Mouse (Mus musculus) neural tube, embryonic 13.5 days (tissue): ENCODE measurements around the gene Borcs6. TPM values are rescaled to one million over a fixed set of nuclear protein-coding genes. Genes with fewer than 3 reads are reported as not detected.

ENCODE experiments used
- ATAC-seq: fragments of 200-750 bp; cut with Nextera tagmentation; 2 replicates; pipeline ENCODE4 v1.8.0; 2017; ENCODE audit warnings: low read depth, mild to moderate bottlenecking, moderate TSS enrichment, moderate library complexity
- H3K27ac ChIP-seq: fragments of 300-500 bp; sonication (generic); replicated peaks from 2 replicates; pipeline ENCODE4 v1.5.1; 2015; ENCODE audit warnings: moderate library complexity, mild to moderate bottlenecking, inconsistent platforms
- H3K27me3 ChIP-seq: fragments of 300-500 bp; sonication (generic); 2 replicates; pipeline ENCODE4 v1.6.1; 2015; ENCODE audit warnings: mild to moderate bottlenecking, inconsistent platforms
- H3K36me3 ChIP-seq: fragments of 300-500 bp; sonication (generic); 2 replicates; pipeline ENCODE4 v1.6.1; 2015; ENCODE audit warnings: mild to moderate bottlenecking, inconsistent platforms
- H3K4me1 ChIP-seq: fragments of 300-500 bp; sonication (generic); replicated peaks from 2 replicates; pipeline ENCODE4 v1.6.1; 2015; ENCODE audit warnings: inconsistent platforms
- H3K4me2 ChIP-seq: fragments of 300-500 bp; sonication (generic); 2 replicates; pipeline ENCODE4 v1.6.1; 2015; ENCODE audit warnings: inconsistent platforms, mild to moderate bottlenecking, moderate library complexity
- H3K4me3 ChIP-seq: fragments of 300-500 bp; sonication (generic); 2 replicates; pipeline ENCODE4 v1.5.1; 2015; ENCODE audit warnings: mild to moderate bottlenecking, inconsistent platforms
- H3K9ac ChIP-seq: fragments of 300-500 bp; sonication (generic); 2 replicates; pipeline ENCODE4 v1.6.1; 2015; ENCODE audit warnings: moderate library complexity, mild to moderate bottlenecking, inconsistent platforms
- H3K9me3 ChIP-seq: fragments of 300-500 bp; sonication (generic); 2 replicates; pipeline ENCODE4 v1.6.1; 2016; ENCODE audit warnings: inconsistent platforms
- WGBS: fragments of 180-500 bp; shearing (Covaris S2); methylation state at CpG from one replicate; pipeline ENCODE4 v1.1.7; 2015; 5-methylcytosine and 5-hydroxymethylcytosine counted together
- polyA plus RNA-seq: library from polyadenylated mRNA; unstranded; fragments of >200 nt; fragmentation: Nextera tagmentation; extraction: Ambion mirVana; gene quantifications from 2 replicates; pipeline ENCODE4 v1.2.1, GENCODE M21; 2015

Borcs6 gene
- polyA plus RNA-seq, 1 experiment from 2014 or later = 16.8 TPM

DNA sequence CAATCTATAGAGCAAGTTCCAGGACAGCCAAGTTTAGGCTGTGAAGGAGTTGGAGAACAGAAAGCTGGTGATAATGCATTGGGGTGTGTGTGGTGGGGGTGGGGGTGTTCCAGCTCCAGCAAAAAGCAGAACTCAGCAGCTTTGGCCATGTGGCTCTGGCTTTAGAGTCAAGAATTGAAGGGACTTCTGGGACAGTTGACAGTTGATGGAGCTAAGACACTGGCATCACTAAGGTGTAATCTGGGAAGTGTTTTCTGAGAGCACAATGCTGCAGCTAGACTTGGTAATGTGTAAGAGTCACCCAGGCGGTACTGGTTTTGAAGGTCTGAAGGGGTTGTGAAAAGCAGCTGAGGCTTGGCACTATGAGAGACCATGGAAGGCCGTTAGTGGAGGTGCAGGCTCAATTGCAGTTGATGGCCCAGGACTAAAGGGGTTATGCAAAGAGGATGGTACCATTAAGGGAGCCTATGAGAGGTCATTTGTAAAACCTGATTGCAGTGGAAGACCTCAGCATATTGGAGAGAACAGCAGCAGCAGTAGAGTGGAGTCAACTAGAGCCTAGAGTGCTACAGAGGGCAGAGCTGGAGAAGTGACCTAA is 6.6 kb upstream of the Borcs6 start:
- Histone ChIP-seq H3K36me3 (no peaks in the 10 kb centered on the region; the same call in 1 of the 2 replicates), H3K9ac (no peak overlapping the region), H3K4me3 (no peak overlapping the region), H3K27me3 (no peaks in the 10 kb centered on the region), H3K4me2 (no peak overlapping the region), H3K9me3 (no peaks in the 10 kb centered on the region), H3K4me1 (peaks cover 4% of the 10 kb centered on the region), H3K27ac (no peak overlapping the region)
- WGBS = 58% methylated on average over 2 of the region's 2 CpGs
- no peak for ATAC-seq

DNA sequence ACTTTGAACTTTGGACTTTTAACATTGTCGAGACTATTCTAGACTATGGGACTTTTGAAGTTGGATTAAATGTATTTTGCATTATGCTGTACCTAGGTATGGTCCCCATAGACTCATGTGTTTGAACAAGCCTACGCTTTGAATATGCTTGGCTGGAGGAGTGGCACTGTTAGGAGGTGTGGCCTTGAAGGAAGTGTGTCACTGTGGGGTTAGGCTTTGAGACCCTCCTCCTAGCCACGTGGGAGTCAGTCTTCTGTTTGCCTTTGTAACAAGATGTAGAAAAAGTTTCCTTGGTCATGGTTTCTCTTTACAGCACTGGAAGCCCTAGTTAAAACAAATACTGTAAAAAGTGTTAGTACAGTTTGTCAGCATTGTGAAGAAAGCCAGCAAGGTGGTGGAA is 5.7 kb upstream of the Borcs6 start:
- no peak overlapping the region for H3K4me3 ChIP-seq
- H3K36me3 ChIP-seq = no peaks in the 10 kb centered on the region; the same call in 1 of the 2 replicates
- no peak overlapping the region for H3K27ac ChIP-seq
- H3K9me3 ChIP-seq = no peaks in the 10 kb centered on the region
- ATAC-seq = no peak
- 79% methylated on average over 3 of the region's 3 CpGs for WGBS
- peaks cover 13% of the 10 kb centered on the region for H3K4me1 ChIP-seq
- no peaks in the 10 kb centered on the region for H3K27me3 ChIP-seq
- no peak overlapping the region for H3K9ac ChIP-seq
- no peak overlapping the region for H3K4me2 ChIP-seq

DNA sequence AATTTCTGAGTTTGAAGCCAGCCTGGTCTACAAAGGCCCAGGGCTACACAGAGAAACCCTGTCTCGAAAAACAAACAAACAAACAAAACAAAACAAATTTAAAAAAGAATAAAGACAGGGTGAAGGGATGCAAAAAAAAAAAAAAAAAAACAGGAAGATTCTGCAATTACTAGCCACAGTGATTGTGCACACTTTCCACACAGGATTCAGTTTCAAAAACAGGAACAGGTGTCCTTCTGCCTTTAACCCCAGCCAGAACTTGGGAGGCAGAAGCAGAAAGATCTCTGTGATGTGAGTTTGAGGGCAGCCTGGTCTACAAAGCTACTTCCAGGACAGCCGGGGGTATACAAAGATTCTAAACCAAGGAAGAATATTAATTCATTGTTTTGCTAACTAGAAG is 1.3 kb upstream of the Borcs6 start:
- Histone ChIP-seq H3K4me3 (peak overlapping the region; percentile 81), H3K36me3 (no peaks in the 10 kb centered on the region), H3K27ac (peak overlapping the region; percentile 91), H3K27me3 (no peaks in the 10 kb centered on the region), H3K9me3 (no peaks in the 10 kb centered on the region), H3K9ac (peak overlapping the region; percentile 80), H3K4me1 (peaks cover 31% of the 10 kb centered on the region), H3K4me2 (peak overlapping the region; percentile 76)
- 73% methylated on average over 2 of the region's 2 CpGs for WGBS
- ATAC-seq = no peak

DNA sequence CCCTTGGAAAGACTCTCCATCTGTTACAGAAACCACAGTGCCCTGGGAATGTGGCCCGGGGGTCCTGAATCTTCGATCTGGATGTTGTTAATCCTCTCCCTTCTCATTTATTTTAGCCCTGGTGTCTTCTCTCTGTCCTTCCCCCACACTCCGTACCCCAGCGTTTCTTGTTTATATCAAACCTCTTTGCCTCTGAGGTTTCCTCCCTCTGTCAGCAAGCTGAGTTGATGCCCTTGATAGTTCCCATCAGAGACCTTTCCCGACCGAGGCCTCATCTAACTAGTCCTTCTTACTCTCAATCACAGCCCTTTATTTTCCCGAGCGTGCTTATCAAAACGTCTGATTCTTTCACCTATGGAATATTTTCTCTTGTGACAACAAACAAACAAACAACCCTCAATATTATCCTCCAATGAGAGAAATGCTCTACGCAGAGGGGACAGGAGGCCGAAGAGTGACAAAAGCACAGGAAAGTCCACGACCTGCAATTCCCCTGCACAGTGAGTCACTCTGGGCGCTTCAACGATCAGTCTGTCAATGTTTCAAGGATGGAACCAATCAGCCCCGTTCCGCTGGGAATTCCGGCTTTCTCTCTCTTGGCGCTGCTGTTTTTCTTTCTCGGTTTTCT is 674 bp upstream of the Borcs6 start:
- peak overlapping the region; percentile 76 for H3K4me2 ChIP-seq
- H3K4me3 ChIP-seq = peak overlapping the region; percentile 81
- peak; percentile 19; the same call in 1 of the 2 replicates for ATAC-seq
- no peaks in the 10 kb centered on the region for H3K27me3 ChIP-seq
- H3K36me3 ChIP-seq = no peaks in the 10 kb centered on the region
- 2% methylated on average over 19 of the region's 19 CpGs for WGBS
- H3K9me3 ChIP-seq = no peaks in the 10 kb centered on the region
- peaks cover 35% of the 10 kb centered on the region for H3K4me1 ChIP-seq
- H3K27ac ChIP-seq = peak overlapping the region; percentile 91
- peak overlapping the region; percentile 80 for H3K9ac ChIP-seq

DNA sequence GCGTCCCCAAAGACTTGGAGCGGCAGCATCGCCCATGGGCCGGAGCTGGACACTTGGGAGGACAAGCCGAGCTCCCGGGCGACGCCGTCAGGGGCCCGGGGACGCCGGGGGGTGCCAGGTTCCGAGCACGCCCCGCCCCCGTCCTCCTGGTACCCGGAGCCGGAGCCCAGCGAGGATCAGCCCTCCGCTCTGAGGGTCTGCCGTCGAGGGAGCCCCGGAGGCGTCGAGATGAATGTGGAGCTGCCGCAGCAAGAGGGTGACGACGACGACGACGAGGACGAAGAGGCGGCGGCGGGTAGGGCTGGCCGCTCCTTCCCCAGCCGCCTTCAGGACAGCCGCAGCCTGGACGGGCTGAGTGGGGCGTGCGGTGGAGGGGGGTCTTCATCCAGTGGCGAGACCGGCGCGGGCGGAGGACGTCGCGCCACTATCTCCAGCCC is 476 bp downstream of the Borcs6 start:
- H3K9ac ChIP-seq = peak overlapping the region; percentile 90
- no peaks in the 10 kb centered on the region for H3K36me3 ChIP-seq
- peaks cover 41% of the 10 kb centered on the region for H3K4me1 ChIP-seq
- WGBS = under 1% methylated on average over 49 of the region's 49 CpGs
- peak overlapping the region; percentile 81 for H3K4me3 ChIP-seq
- H3K4me2 ChIP-seq = peak overlapping the region; percentile 91
- H3K27ac ChIP-seq = peak overlapping the region; percentile 95
- ATAC-seq = peak; percentile 24
- no peaks in the 10 kb centered on the region for H3K9me3 ChIP-seq
- no peaks in the 10 kb centered on the region for H3K27me3 ChIP-seq

DNA sequence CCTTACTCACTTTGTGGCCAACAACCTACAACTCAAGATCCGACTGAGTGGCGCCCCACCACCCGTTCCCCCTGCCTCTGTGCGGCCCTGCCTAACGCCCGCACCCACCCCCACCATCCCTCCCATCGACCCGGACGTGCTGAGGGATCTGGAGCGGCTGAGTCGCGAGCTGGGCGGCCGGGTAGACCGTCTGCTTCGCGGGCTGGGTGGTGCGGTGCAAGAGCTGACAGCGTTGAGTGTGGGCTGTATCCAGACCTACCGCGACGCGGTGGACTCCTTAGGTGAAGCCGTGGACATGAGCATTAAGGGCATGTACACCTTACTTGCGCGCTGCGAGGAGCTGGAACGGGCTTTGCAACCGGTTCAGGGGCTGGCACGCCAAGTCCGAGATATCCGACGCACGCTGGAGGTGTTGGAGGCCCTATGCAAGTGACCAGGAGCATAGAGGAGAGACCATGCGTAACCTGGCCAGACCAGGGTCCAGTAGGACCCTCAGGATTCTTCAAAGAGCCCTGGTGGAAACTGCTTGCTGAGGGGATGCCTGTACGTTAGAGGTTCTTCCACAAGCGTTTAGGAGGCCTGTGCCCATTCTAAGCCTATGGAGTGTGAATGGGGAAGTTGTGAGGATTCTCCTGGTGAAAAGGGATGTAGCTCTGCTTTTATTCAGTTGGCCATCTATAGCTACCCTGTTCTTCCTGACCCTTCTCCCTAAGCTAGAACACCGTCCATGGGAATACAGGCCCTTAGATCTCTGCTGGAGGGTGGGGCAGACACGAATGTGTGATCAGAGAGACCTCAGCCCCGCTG is 1.1 kb downstream of the Borcs6 start:
- WGBS = 2% methylated on average over 40 of the region's 40 CpGs

DNA sequence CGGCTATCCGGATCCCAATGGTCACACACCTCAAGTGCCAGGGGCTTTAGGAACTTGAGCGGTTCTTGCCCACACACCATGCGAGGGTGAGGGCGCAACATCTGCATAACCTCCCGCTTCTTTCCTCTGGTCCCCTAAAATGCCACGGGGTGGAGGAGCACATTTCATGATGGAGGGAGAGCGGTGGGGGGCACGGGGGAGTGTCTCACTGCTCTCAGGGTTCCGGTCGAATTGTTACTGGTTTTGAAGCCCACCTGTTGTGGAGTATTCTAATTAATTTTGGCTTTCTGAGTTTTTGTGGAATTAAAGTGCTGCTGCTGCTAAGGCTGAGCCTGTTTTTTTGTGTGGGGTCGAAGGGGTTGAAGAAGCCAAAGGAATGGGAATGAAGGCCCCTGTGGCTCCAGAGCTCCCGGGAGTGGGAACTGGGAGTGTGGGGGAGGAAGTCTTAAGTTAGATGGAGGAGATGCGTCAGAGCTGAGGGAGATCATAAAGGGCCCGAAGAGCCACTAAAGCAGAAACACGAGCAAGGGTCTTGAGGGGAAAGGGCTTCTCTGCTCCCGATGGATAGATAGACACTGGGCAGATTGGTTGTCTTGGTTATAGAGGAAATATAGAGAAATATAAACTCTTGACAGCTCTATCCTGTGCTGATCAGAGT is 1.9 kb downstream of the Borcs6 start:
- peak overlapping the region; percentile 90 for H3K9ac ChIP-seq
- peaks cover 48% of the 10 kb centered on the region for H3K4me1 ChIP-seq
- no peaks in the 10 kb centered on the region for H3K9me3 ChIP-seq
- peak overlapping the region; percentile 91 for H3K4me2 ChIP-seq
- H3K27ac ChIP-seq = no peak overlapping the region
- 7% methylated on average over 17 of the region's 17 CpGs for WGBS
- peak overlapping the region; percentile 81 for H3K4me3 ChIP-seq
- H3K36me3 ChIP-seq = no peaks in the 10 kb centered on the region
- ATAC-seq = no peak
- peaks cover 4% of the 10 kb centered on the region; the same call in 1 of the 2 replicates for H3K27me3 ChIP-seq

More for the DNA sequence above, 1.1 kb downstream of the Borcs6 start:
- Histone ChIP-seq H3K4me1 (peaks cover 41% of the 10 kb centered on the region), H3K9me3 (no peaks in the 10 kb centered on the region), H3K4me3 (peak overlapping the region; percentile 81), H3K27ac (peak overlapping the region; percentile 95), H3K36me3 (no peaks in the 10 kb centered on the region), H3K27me3 (peaks cover 3% of the 10 kb centered on the region; the same call in 1 of the 2 replicates), H3K9ac (peak overlapping the region; percentile 90), H3K4me2 (peak overlapping the region; percentile 91)
- ATAC-seq = peak; percentile 5; the same call in 1 of the 2 replicates

DNA sequence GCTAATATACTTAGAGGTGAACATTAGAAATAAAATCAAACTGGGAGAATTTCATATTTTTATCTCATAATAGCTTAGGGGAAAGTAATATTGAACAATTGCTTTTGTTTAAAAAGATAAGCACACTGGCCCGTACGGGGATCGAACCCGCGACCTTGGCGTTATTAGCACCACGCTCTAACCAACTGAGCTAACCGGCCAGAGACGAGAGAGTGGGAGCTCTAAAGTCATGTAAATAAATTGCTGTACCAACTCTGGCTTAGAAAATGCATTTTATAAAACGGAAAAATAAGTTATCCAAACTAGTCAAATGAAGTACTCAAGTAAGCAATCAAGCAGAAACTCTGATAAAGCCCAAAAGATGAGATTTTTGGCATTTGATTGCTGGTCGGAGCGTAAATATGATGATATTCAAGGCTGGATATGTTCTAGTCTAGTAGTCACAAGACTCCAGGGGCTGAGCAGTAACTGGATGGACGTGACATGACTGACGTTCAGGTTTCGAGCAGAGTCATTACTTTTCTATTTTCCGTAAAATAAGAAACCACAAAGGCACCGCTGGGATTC is 2.8 kb downstream of the Borcs6 start:
- Histone ChIP-seq H3K9ac (0 out of 2 replicates have a peak overlapping the region, but pooled peaks have one; percentile 47), H3K4me1 (peaks cover 52% of the 10 kb centered on the region), H3K27ac (peak overlapping the region; percentile 25; the same call in 1 of the 2 replicates), H3K27me3 (peaks cover 4% of the 10 kb centered on the region; the same call in 1 of the 2 replicates), H3K4me3 (peak overlapping the region; percentile 81), H3K4me2 (peak overlapping the region; percentile 91), H3K9me3 (no peaks in the 10 kb centered on the region), H3K36me3 (no peaks in the 10 kb centered on the region)
- 2% methylated on average over 17 of the region's 17 CpGs for WGBS
- no peak for ATAC-seq

DNA sequence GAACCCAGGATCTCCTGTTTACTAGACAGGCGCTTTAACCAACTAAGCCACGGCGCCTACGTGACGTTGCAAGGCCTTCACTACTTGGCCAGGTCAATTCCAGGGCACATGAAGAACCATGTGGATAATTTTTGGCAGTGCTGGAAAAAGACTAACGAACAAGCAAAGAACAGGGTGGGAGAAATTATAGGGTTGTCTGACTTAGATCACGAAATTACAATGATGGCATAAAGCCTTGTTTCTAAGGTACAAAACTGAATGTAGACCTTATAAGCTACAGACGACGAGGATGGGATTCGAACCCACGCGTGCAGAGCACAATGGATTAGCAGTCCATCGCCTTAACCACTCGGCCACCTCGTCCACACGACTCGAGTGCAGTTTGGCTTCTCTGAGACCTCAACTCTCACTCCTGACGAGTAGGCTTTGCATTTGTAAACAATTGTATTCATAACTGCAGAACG is 3.3 kb downstream of the Borcs6 start:
- Histone ChIP-seq H3K9me3 (no peaks in the 10 kb centered on the region), H3K9ac (peak overlapping the region; percentile 31; the same call in 1 of the 2 replicates), H3K4me3 (peak overlapping the region; percentile 74), H3K27me3 (peaks cover 4% of the 10 kb centered on the region; the same call in 1 of the 2 replicates), H3K36me3 (no peaks in the 10 kb centered on the region), H3K4me2 (peak overlapping the region; percentile 91), H3K4me1 (peaks cover 49% of the 10 kb centered on the region), H3K27ac (peak overlapping the region; percentile 25)
- ATAC-seq = peak; percentile 26
- WGBS = under 1% methylated on average over 19 of the region's 19 CpGs

DNA sequence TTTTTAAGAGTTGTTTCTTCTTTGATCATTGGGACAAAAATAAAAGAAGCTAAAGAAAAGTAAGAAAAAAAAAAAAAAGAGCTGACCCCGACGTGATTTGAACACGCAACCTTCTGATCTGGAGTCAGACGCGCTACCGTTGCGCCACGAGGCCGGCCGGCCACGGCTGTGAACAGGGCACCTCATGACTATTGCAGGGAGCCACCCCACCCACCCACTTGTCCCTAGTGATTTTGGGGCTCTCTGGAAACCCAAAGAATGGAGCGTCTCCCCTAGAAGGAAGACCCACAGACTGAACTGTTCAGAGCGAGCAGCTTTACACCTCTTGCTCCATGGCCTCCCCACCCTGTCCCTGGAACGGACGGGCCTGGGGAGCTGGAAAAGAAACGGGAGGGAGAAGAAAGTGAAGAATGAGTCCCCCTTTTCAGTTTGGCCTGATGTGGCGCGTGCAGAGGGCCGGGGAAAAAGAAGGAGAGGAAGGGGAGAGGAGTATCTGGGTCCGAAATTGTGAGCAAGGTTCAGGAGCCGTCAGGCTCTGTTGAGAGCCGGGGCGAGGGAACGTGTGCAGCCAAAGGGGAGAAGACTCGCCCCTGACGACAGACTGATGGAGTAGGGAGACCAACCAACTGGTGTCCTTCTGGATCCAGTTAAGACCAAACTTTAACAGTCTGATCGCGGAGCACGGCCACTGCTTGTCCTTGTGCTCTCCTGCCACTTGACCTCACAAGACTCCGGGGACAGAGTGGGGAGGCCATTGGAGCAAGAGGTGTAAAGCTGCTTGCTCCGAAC is 4.1 kb downstream of the Borcs6 start:
- 0 out of 2 replicates have a peak, but pooled peaks have one; percentile 16 for ATAC-seq
- under 1% methylated on average over 31 of the region's 31 CpGs for WGBS

More for the DNA sequence above, 4.1 kb downstream of the Borcs6 start:
- Histone ChIP-seq H3K27ac (peak overlapping the region; percentile 67), H3K27me3 (peaks cover 4% of the 10 kb centered on the region; the same call in 1 of the 2 replicates), H3K4me3 (peak overlapping the region; percentile 74), H3K4me1 (peaks cover 41% of the 10 kb centered on the region), H3K36me3 (no peaks in the 10 kb centered on the region), H3K9me3 (no peaks in the 10 kb centered on the region), H3K4me2 (peak overlapping the region; percentile 91), H3K9ac (peak overlapping the region; percentile 77)
